Mouse (Mus musculus) gastrocnemius, adult 2 months (tissue): Measurements from ENCODE around the gene Btrc. TPM values are rescaled to one million over a fixed set of nuclear protein-coding genes. Genes with fewer than 3 reads are reported as not detected.
A peak's percentile ranks its signal among the peaks of the same experiment; 100 is the strongest.
"Not testable (repeated sequence)": the region's sequence is repeated elsewhere in the genome, so short reads cannot be mapped to it uniquely, and the experiment has no call there.

Source experiments
- DNase-seq: peaks from one replicate; pipeline ENCODE4 v3.0.0; 2022
- H3K27ac ChIP-seq: fragments of 200-600 bp; 2 replicates; pipeline ENCODE4 v1.8.1; 2022; ENCODE audit warnings: mild to moderate bottlenecking
- H3K4me3 ChIP-seq: fragments of 200-600 bp; 2 replicates; pipeline ENCODE4 v1.8.1; 2022; ENCODE audit warnings: mild to moderate bottlenecking, moderate library complexity
- CTCF ChIP-seq: fragments of 200-600 bp; IDR thresholded peaks from 2 replicates; pipeline ENCODE4 v1.8.1; 2022; ENCODE audit warnings: antibody characterized with exemption, mild to moderate bottlenecking, moderate library complexity
- intact Hi-C: fragments of 180-260 bp; cut with DNase I; formaldehyde crosslinking; loops from one replicate; pipeline ENCODE4 v1.15.1; 2025
- total RNA-seq, 2 experiments: library from RNA; stranded (reverse); gene quantifications; 2 replicates each; pipeline ENCODE4 v1.2.3; 2021

Btrc gene
- total RNA-seq, 2 experiments from 2014 or later, result 20.5 to 22.0 TPM

GRCm38 (mm10) chr19:45363933-45364391, 428 bp downstream of the Btrc start:
- H3K27ac ChIP-seq, result peak overlapping the region; percentile 95
- intact Hi-C loops, result loop anchor here (2.0 kb wide), 1 partner anchor 67 kb away; no protein-coding TSS in a partner anchor
- peak overlapping the region; percentile 97 for H3K4me3 ChIP-seq
- DNase-seq, result no peak
- TF ChIP-seq CTCF, result peak; percentile 21; the same call in 1 of the 2 replicates

GRCm38 (mm10) chr19:45366651-45367050, 3.1 kb downstream of the Btrc start:
- Histone ChIP-seq H3K27ac (peak overlapping the region; percentile 67; the same call in 1 of the 2 replicates), H3K4me3 (no peak overlapping the region)
- no peak for TF ChIP-seq CTCF
- intact Hi-C loops, result loop anchor here (2.0 kb wide), 1 partner anchor 56 kb away; no protein-coding TSS in a partner anchor
- DNase-seq, result no peak

GRCm38 (mm10) chr19:45384815-45385214, 21.3 kb downstream of the Btrc start:
- peak; percentile 11; the same call in 1 of the 2 replicates for TF ChIP-seq CTCF
- DNase-seq, intact Hi-C loops: not testable (repeated sequence)

GRCm38 (mm10) chr19:45388551-45388950, 25.0 kb downstream of the Btrc start:
- TF ChIP-seq CTCF, result no peak
- no peak for DNase-seq
- intact Hi-C loops, result no loop called here
- peak overlapping the region; percentile 17; the same call in 1 of the 2 replicates for H3K4me3 ChIP-seq
- peak overlapping the region; percentile 66 for H3K27ac ChIP-seq

More at GRCm38 (mm10) chr19:45384815-45385214, 21.3 kb downstream of the Btrc start:
- H3K4me3 ChIP-seq, H3K27ac ChIP-seq: not testable (repeated sequence)

DNA sequence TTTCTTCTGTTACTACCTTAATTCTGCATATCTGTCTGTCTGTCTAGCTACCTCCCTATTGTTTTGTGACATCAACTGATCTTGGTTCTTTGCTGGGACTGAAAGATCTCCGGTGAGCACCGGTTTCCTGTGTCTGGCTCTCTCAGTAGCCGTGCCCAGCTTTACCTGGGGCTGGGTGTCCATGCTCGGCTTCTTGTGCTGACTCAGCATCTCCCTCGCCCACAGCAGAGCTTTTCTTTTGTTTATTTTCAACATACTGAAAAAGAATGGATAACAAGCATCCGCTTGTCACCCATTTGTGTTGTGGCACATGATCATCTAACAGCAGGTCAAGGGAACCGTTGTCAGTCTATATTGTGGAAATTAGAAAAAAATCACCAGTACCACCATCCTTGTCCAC, 30.5 kb downstream of the Btrc start:
- DNase-seq, result no peak

DNA sequence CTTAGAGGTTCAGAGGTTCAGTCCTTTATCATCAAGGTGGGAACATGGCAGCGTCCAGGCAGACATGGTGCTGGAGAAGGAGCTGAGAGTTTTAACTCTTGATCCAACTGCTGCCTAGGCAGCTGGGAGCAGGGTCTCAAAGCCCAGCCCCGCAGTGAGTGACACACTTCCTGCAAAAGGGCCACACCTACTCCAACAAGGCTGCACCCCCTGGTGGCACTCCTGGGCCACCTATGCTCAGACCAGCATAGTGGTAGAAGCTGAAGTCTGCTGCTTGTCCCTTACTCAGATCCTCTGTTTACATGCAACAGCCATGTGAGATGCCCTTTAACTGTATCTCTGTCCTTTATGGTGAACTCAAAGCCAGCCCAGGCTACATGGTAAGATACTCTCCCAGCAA, 47.5 kb downstream of the Btrc start:
- no peak overlapping the region for H3K27ac ChIP-seq
- no peak for DNase-seq
- TF ChIP-seq CTCF, result no peak; the same call in 1 of the 2 replicates
- H3K4me3 ChIP-seq, result no peak overlapping the region
- intact Hi-C loops, result no loop called here

More for the DNA sequence above, 30.5 kb downstream of the Btrc start:
- no peak for TF ChIP-seq CTCF
- H3K27ac ChIP-seq, result no peak overlapping the region
- intact Hi-C loops, result no loop called here
- H3K4me3 ChIP-seq, result no peak overlapping the region

DNA sequence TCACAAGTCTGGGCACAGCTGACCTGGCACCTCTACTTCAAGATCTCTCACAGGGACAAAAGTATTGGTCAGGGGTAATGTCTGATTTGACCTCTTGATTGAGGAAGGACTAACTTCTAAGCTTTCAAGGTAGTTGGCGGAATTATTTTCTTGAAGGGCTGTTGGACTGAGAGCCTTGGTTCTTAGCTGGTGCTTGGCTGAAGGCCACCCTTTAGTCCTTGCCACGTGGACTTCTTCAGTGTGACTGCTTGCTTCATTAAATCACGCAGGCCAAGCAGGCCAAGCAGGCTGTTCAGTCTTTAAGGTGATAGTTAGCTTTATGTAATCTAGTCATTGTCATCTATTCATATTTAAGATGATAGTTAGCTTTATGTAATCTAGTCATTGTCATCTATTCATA, 49.2 kb downstream of the Btrc start:
- intact Hi-C loops, result no loop called here
- peak; percentile 29 for DNase-seq
- peak overlapping the region; percentile 28; the same call in 1 of the 2 replicates for H3K27ac ChIP-seq
- TF ChIP-seq CTCF, result no peak
- H3K4me3 ChIP-seq, result no peak overlapping the region

DNA sequence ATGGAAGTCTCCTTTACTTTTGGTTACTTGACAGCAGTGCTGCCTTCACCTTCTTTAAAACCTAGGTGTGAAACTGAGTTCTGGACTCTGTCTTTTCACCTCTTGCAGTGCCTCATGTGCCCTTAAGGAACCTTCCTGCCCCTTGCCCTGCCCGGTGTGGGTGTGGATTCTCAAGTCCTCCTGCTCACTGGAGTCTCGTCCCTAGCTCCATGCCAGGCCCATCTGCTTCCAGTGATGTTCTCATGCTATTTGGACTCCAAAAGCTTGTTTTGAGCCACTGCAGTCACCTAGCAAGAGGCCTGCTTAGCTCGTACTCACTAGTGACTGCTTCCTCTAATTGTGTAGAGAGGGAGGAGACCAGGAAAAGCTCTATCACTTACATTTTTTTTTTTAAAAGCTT, 50.4 kb downstream of the Btrc start:
- intact Hi-C loops, result no loop called here
- Histone ChIP-seq H3K4me3 (no peak overlapping the region), H3K27ac (peak overlapping the region; percentile 65)
- peak; percentile 47 for DNase-seq
- TF ChIP-seq CTCF, result no peak

- no peak for TF ChIP-seq CTCF
- H3K27ac ChIP-seq, result no peak overlapping the region
- intact Hi-C loops, result no loop called here
Observed at GRCm38 (mm10) chr19:45417601-45418000, 54.1 kb downstream of the Btrc start.

GRCm38 (mm10) chr19:45422276-45422675, 58.7 kb downstream of the Btrc start:
- intact Hi-C loops, result no loop called here
- no peak for DNase-seq
- TF ChIP-seq CTCF, result no peak
- Histone ChIP-seq H3K27ac (no peak overlapping the region), H3K4me3 (no peak overlapping the region)

More at GRCm38 (mm10) chr19:45417601-45418000, 54.1 kb downstream of the Btrc start:
- H3K4me3 ChIP-seq, result no peak overlapping the region
- no peak for DNase-seq

DNA sequence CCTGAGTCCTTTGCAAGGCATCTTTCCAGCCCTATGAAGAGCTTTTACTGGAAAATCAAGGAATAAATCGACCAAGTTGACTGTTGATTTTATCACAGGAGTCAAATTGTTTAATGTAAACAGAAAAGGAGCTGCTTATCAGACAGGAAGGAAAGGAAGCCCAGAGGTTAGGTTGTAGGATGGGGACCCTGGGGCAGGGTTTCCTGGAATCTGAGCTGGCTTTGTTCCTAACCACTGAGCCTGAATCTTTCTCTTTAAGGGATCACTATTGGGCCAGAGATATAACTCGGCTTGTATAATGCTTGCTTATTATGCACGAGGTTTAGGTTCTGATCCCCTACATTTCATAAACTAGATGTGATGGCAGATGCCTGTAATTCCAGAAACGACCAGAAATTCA, 64.6 kb downstream of the Btrc start:
- no peak for TF ChIP-seq CTCF
- no peak overlapping the region for H3K4me3 ChIP-seq
- H3K27ac ChIP-seq, result peak overlapping the region; percentile 21; the same call in 1 of the 2 replicates
- intact Hi-C loops, result no loop called here
- DNase-seq, result no peak

DNA sequence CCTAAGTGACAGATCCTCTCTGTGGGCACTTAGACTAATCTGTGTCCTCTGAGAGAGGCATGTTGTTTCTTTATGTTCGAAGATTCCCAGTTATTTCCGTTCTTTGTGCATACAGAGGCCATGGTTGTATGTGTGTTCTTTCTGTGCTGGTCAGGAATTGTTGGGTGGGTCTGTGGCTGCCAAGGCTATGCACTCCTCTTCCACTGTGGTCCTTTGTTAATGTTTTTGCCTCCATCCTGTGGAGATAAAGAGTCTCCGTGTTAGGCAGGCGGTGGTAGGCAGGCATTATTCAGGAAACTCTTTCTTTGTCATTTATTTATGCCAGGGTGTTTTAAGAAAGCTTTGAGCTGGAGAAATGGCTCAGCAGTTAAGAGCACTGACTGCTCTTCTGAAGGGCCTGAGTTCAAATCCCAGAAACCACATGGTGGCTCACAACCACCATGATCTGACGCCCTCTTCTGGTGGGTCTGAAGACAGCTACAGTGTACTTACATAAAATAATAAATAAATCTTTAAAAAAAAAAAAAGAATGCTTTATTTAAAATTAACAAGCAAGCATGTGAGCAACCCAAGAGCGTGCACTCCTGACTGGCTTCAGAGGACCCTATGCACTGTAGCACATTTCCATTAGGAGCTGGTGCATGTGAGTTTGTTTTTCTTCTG, 67.6 kb downstream of the Btrc start:
- Histone ChIP-seq H3K27ac (peak overlapping the region; percentile 73; the same call in 1 of the 2 replicates), H3K4me3 (no peak overlapping the region)
- TF ChIP-seq CTCF, result peak; percentile 39
- no peak for DNase-seq
- intact Hi-C loops, result loop anchor here (2.0 kb wide), 1 partner anchor 66 kb away; no protein-coding TSS in a partner anchor

DNA sequence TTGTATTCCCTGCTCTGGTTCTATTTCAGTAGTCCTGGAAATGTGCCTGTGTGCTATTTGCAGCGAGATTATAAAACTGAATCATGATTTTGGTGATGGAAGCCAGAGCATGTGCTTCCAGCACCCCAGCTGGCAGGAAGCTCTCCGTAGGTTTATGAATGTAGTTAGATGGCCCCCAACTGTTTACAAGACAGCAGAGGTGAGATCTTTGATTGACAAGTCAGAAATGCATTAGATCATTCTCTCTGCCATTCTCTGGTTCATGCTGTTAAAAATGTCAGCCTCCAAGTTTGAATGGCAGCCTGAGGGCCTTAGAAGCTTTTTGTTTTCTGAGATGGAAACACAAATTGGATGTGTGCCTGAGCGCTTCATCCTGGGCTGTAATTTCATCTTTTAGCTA, 68.8 kb downstream of the Btrc start:
- no peak for DNase-seq
- Histone ChIP-seq H3K4me3 (no peak overlapping the region), H3K27ac (peak overlapping the region; percentile 73)
- no peak for TF ChIP-seq CTCF
- intact Hi-C loops, result no loop called here
